Mouse (Mus musculus) adrenal gland, postnatal 25 days (tissue): ENCODE measurements at regions not wholly inside any gene's neighbourhood (a gene's known extent, or its start where the extent isn't known, plus 50 kb on each side); places are given as distances from the start of the nearest gene placed in this dataset.

Experiments used
- DNase-seq: peaks from one replicate; pipeline ENCODE4 v3.0.0; 2021; ENCODE audit warnings: mixed read lengths

DNA sequence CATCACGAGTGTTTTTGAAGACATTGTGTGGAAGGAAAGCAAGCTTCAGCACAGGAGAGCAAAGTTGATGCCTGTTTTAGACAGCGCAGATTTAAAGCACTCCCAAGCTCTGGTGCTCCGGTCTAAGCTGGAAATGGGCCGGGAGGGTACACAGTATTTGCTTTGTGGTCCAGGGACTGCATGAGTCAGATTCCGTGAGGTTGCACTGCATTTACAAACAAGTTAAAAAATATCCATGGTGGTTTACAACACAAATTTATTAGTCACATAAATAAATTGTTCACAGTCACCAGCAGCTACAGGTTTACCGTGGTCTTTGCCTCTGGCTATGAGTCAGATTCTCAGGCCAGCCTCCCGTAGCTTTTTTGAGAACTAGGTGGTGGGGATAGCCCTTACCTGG lies 312.0 kb downstream of the Ptprc start:
- DNase-seq, result no peak

DNA sequence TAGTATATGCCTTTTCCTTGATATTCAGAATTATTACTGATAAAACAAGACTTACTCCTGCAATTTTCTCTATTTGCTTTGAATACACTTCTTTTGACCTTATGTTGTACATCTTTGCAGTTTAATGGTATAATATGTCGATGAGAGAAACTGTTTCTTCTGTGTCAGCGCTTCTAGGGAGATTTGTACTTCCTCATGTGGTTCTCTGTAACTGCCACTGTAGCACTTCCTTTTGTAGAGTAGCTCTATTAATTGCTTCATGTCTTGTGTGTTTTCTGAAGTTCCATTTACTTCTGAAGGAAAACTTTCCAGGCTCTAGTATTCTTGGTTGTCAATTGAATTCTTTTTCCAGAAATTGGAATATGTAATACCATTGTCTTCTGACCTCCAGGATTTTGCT lies 323.2 kb downstream of the Ptprc start:
- DNase-seq, result no peak

DNA sequence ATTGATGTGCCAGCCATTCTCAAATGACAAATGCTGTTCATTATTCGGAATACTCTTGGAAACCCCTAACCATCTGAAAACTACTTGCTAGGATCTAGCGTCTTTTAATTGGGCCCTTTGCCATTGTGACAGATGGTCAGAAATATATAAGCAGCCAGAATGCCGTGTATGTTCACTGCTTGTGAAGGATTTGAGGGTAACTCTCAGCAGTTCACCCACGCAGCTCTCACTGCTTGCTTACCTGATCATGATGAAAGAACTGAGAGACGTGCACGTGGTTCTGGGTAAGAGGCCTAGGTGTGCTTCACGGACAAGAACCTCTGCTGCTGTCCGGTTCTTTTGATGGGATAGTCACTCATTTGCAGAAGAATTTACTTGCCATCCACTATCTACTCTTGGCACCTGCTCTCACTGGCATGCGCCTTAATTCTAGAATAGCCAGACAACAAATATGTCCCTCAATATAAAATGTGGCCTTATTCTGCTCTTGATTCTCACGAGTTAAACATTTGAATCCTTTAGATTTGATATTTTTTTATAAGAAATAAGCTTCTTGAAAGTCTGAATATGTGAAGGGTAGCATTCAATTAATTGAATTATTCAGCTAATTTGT lies 328.1 kb downstream of the Ptprc start:
- no peak for DNase-seq

DNA sequence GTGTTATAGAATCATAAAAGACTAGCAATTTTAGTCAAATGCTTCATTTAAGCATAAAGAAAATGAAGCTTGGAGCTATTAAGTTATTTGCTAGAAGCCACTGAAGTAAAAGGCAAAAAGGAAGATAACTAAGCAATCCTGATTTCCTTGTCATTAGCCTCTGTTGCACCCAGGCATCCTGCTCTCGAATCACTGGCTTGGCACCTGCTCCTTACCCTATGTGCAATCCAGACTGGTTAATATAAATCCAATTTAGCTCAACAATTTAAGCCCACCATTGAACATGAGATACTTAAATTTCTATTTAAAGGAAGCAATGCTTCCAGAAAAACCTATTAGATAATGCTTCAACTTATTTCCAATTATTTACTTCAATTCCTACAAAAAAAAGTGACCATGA lies 328.7 kb downstream of the Ptprc start:
- no peak for DNase-seq

DNA sequence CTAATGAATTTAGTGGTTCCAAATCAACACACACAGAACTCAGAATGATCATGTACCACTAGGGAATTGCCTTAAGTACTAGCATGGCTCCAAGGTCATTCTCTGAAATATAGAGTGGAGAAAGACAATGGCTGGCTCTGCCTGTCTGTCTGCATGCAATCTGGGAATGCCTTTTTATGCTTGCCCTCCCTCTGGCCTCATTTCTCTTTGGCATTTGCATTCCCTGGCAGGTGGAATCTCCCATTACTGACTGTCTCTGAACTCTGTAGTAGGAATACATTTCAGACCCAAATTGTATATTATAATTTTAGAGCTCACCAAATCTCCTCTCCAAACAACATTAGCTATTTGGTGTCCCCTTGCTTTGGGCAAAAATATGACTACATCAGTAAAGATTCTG lies 335.0 kb downstream of the Ptprc start:
- DNase-seq, result no peak

DNA sequence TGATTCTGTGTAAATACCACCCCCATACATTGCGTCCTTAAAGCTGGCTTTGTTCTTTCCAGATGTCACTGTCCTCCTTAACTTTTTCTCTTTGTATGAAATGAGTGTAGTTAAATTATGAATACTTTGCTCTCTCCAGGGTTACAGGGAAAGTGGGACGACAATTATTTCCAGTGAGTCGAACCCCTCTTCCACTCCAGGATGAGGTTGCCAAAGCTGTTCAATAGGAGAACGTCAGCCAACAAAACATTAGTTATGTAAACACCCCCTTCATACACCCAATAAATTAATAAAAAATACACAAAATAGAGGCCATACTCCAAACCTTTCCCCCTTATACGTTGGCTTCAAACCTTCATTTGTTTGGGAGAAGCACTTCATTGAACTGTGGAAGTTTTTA lies 335.8 kb downstream of the Ptprc start:
- DNase-seq, result no peak

DNA sequence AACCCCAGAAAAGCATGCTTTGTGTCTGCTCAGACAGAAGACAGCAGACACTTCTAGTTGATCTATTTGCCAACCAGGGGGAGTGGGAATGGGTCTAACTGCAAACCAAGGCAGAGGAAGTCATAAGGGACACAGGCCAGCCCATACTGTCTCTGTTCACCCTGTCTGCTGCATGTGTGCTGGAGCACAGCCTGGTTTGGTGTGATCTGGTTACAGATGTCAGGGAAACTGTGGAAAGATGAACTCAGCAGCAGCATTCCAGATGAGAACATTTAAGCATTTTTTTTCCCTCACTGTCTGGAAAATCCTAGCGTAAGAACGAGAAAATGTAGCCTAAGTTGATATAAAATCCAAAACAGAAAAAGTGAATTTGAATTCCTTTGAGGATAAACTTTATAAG lies 336.2 kb downstream of the Ptprc start:
- no peak for DNase-seq

DNA sequence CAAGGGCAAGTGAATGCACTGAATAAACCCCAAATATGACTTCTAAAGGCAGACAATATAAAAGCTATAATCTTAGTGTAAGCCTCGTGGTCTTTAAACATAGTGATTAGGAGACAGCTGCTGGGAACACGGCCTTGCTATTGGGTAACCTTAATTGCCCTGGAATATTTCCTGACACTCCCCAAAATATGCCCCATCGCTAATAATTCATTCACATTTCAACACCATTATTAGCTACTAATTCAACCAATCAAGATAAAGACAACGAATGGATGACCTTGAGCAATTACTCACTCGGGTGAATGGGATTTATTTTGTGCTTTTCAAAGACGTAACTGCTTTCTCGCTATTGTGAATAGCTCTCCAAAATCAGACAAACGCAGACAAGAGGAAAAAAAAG lies 337.2 kb downstream of the Ptprc start:
- no peak for DNase-seq

DNA sequence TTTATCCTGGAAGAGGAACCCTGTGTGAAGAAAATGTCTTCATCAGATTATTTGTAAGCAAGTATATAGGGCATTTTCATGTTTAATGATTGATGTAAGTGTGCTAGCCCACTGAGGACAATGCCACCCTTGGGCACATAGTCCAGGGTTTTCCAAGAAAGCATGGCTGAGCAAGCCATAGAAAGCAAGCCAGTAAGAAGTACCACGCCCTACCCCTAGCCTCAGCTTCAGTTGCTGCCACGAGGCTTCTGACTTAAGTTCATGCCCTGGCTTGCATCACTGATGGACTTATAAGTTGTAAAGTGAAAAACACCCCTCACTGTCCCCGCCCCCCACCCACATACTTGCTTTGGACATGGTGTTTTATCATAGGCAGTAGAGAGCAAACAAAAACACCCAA lies 342.0 kb downstream of the Ptprc start:
- DNase-seq, result no peak

DNA sequence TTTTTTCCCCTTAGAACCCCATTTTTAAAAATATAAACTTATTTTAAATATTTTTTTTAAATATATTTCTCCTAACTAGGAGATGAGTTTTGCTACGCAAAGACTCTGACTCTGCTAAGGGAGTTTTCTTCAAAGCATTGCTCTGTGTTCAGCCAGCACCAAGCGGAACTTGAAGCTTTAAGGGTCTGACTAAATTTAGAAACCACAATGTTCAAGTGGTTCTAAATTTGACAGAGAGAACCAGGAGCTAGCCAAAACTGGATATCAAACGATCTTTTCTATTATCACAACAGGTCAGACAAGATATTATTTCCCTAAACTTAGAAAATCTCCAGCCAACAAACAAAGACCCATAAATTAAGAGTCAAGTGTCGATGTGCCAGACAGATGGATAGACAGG lies 344.2 kb downstream of the Ptprc start:
- DNase-seq, result no peak

DNA sequence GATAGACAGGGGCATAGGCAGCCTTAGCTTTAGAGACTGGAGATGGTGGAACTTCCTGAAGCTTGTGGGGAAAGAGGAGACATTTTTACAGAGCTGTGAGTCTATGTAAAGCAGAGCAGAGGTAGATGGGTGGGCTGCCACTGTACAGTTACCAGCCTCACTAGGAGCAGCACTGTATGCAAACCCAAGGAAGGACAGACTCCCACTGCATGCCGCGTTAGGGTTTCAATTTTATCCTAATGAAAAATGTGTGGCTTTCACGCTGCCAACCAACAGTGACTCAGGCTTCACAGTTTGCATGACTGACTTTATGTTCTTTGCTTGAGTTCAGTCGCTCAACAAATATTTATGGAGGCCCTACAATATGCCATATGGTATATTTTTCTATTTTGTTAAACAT lies 348.1 kb downstream of the Ptprc start:
- DNase-seq, result no peak

DNA sequence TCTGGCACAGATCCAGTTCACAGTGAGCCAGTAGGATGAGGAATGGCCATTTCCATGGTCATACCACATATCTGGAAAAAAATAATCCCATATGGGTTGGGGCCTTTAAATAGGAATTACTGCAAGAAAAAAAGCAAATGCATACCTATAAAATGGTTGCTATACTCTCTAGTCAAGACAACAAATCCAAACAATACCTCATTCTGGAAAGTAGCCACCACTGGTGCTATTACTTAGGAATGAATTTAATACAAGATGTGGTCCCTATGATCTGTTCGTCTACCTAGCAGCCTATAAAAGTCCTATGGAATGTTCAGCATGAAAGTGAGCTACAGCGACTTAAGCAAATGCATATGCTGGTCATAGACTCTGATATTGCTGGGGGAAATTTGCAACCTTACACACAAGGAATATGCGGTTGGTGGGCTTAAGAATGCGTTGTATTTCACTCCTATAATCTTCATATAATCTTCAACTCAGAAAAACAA lies 360.1 kb downstream of the Ptprc start:
- DNase-seq, result no peak

DNA sequence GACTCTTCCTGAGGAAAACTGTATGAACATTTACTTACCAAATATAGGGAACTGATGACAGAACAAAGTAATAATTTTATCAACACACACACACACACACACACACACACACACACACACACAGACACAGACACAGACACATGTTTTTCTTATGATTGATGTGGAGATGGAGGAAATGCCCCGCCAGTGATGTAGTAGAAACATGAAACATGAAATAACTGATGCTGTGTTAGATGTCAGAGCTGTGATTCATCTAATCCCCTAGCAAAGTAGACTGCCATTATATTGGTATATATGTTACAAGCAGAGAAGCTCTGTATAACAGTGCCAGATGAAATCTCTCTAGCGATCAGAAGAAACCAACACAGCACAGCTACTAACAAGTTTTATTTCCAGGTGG lies 361.0 kb downstream of the Ptprc start:
- DNase-seq, result no peak

DNA sequence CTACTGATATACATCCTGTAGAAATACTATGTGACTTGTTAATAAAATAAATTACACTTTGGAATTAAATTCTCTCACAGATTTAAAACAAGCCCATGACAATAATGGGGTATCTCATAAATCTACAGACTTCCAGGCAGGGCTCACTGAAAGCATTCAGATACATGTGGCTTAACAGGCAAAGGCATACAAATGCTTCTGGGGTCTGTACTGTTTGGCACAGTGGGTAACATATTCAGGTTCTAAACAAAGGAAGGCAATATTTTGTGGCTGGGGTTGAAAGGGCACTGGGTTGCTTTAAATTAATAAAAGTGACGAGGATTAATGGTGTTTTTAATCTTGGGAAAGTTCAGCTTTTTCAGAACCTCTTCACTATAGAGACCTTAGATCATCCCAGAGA lies 361.8 kb downstream of the Ptprc start:
- no peak for DNase-seq

DNA sequence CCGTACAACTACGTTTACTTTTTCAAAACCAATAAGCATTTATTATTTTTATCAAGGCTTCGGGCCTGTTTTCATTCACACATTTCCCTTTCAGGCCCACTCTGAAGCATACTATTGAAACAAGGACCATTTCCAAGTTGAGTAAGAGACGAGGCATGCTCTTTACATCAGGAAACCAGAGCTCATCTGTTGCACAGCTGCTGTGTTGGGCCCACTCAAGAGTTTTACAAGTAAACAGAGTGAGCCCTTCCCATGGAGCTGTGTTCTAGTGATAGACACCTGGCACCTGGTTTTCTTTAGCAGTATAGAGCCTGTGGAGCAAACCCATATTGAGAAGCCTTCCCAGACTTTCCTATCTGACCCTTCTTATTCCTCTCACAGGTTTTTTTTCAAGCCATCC lies 363.5 kb downstream of the Ptprc start:
- no peak for DNase-seq

DNA sequence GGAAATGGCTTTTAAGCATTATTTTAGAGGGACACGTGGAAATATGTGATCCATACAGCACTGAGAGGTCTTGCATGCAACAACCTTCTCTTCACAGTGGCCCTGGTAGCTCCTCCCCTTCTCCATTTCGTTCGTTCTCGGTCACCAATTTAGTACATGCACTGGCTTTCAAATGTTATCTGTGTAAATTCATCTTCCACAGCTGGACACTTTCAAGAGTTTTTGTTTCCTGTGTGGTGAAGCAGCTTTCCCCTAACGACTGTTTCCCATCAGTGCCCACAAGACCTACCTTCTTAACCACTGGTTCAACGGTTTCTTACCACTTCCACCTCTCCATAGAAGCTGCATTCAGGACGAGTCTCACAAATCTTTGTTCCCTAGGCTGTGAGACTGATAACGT lies 368.8 kb downstream of the Ptprc start:
- no peak for DNase-seq

DNA sequence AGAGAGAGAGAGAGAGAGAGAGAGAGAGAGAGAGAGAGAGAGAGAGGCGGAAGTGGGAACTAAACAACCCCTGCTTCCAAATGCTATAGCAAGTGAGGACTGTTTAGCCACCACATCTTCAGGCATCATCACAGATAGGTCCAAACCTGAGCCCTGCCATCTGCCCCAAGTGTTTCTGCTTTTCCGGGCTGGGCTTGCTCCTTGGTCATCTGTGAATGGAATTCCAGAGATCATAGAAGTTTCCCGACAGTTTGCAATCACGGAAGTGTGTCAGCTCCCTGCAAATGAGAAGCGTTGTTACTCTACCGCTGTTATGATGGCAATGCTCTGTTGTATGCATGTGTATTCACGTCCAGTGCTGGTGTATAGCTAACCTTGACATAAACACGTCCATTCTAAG lies 369.3 kb downstream of the Ptprc start:
- no peak for DNase-seq

DNA sequence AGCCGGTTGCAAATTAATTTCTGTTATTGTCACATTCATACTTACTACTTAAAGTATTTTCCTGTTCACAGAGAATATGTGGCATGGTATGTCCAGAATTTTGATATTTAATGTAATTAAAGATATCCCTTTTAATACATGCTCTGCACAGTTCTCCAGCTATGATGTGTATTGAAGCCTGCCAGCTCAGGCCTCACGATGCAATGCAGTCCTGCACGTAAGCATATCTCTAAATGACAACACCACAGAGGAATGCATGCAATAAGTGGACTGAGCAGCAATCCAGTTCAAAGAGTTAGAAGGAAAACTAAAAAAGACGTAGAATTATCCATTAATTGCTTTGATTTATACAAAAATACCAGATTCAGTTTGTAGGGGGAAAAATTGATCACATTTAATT lies 373.4 kb downstream of the Ptprc start:
- DNase-seq, result no peak

DNA sequence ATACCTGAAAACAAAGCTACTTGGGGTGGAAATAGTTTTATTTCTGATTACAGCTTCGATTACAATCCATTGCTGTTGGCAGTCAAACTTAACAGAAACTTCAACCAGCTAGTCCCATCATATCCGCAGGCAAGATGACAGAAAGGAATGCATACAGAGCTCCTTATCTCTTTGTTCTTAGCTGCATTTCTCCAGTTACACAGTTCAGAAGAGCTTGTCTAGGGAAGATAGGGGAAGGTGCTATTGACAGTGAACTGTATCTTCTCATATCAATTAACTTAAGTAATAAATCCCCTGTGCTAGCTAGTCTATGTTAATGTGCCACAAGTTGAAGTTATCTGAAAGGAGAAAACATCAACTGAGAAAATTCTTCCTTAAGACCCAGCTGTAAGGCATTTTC lies 374.8 kb downstream of the Ptprc start:
- DNase-seq, result no peak

DNA sequence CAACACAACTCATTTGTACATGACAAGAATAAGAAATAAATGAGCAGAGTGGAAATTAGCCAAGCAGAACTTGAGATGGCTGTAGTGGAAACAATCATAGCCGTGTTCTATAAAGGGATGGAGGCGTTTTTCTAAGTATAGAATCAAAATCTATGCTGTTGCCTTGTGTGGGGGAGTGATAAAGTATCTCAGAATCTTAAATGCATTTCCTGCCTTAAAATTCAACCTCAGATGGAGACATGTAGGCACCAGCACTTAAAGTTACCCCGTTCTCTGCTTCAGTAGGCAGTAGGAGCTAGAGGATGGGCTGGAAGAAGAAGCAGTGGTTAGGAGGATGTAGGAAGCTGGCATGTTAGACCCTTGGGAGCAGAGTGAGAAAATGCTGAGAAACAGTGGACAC lies 386.7 kb downstream of the Ptprc start:
- no peak for DNase-seq

DNA sequence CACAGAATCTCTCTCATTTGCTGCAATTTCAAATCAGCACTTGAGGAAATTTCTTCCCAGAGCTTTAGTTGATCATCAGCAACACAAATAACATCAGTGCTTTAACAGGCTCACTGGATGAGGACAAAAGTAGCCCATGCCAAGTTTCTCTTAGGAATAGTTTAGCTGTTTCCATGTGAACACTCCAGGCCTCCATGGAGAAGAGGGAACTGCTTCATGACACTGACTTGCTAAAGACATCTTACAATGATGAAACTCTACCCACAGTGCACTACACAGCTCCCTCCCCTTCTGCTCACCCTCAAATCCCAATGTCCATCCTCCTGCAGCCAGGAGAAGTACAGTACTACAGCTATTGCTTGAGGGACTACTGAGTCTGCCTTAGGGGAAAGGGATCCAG lies 388.9 kb downstream of the Ptprc start:
- DNase-seq, result no peak

DNA sequence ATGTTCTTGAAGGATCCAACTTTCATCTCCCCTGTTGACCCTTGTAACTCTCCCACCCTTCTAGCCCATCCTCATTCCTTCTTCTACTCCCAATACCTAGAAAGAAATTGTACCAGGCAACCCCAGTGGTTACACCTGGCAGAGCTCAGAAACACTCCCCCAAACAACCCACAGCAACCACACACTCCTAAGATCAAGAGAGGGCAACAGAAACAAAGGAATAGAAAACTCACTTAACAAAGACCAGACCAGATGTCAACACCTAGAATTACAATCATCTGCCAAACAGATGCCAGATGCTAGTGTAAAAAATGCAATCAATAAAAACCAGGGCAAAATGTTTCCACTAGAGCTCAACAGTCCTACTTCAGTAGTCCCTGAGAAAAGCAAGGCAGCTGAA lies 400.9 kb downstream of the Ptprc start:
- DNase-seq, result no peak

DNA sequence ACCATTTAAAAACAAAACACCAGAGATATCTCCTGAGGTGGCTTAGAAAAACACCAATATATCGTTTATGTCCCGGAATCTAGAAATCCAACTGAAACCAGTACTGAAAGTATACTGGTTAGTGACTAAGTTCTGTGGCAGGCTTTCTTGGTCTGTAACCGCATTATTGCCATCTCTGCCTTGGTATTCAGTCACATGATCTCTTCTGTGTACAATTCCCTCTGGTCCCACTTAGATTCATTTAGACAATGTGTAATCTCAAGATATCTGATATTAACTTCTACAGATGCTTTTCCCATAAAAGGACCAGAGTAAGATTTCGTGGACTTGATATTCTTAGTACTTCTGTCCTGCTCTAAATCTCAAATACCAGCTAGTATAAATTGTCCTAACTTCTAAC lies 414.7 kb downstream of the Ptprc start:
- DNase-seq, result no peak

DNA sequence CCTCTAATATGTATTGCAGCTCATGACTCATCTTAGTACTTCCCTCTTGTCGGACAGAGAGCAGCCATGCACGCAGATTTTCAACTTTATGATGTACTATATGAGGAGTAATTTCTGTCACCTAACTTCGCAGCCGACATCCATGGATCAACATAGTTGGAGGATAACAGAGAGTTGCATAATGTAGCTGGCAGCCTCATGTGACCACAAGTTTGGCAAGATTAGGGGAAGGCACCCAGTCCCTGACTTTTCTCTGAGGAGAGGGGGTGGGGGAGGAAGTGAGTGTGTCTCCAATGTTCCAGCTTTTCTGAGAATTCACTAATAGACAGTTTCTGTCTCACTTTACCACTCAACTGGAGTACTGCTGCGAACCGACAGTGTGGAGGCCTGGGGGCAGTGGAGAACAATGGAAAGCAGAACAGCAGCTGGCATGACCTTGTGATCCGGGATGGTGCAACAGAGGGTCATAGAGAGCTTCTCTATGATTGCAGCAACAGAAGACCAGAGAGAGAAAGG lies 424.0 kb downstream of the Ptprc start:
- DNase-seq, result no peak

DNA sequence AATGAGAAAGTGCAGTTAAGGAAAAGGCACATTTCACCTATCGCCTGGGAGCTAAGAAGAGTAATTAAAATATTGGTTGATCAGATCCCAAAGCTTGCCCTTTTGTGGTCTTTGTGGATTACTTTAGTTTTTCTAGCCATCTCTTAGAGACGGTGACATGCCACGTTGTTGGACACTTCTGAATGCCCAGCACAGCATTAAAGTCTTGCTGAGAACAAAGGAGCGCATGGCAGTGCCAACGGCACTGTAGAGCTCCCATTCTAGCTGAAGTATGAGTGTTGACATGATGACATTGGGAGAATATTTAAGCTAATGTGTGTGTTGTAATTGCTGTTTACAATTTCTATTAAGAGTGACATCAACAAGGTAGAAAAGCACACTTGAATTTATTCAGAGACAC lies 424.6 kb downstream of the Ptprc start:
- no peak for DNase-seq
